Mouse (Mus musculus) hindbrain, embryonic 13.5 days (tissue): Measurements from ENCODE around the gene Akap10. TPM values are rescaled to one million over a fixed set of nuclear protein-coding genes. Genes with fewer than 3 reads are reported as not detected.

Source experiments
- ATAC-seq: fragments of 200-750 bp; cut with Nextera tagmentation; 2 replicates; pipeline ENCODE4 v1.8.0; 2017; ENCODE audit warnings: moderate TSS enrichment; ENCODE audit not compliant: low FRiP score
- H3K27ac ChIP-seq: fragments of 300-500 bp; sonication (generic); 2 replicates; pipeline ENCODE4 v1.5.1; 2015; ENCODE audit warnings: inconsistent platforms, mild to moderate bottlenecking, moderate library complexity
- H3K27me3 ChIP-seq: fragments of 300-500 bp; sonication (generic); 2 replicates; pipeline ENCODE4 v1.6.1; 2015; ENCODE audit warnings: mild to moderate bottlenecking, inconsistent platforms
- H3K36me3 ChIP-seq: fragments of 300-500 bp; sonication (generic); 2 replicates; pipeline ENCODE4 v1.6.1; 2015; ENCODE audit warnings: mild to moderate bottlenecking, inconsistent platforms
- H3K4me1 ChIP-seq: fragments of 300-500 bp; sonication (generic); replicated peaks from 2 replicates; pipeline ENCODE4 v1.6.1; 2015; ENCODE audit warnings: inconsistent platforms
- H3K4me2 ChIP-seq: fragments of 300-500 bp; sonication (generic); 2 replicates; pipeline ENCODE4 v1.6.1; 2015; ENCODE audit warnings: inconsistent platforms, mild to moderate bottlenecking, moderate library complexity
- H3K4me3 ChIP-seq: fragments of 300-500 bp; sonication (generic); 2 replicates; pipeline ENCODE4 v1.5.1; 2015; ENCODE audit warnings: mild to moderate bottlenecking, inconsistent platforms
- H3K9ac ChIP-seq: fragments of 300-500 bp; sonication (generic); 2 replicates; pipeline ENCODE4 v1.6.1; 2015; ENCODE audit warnings: mild to moderate bottlenecking, inconsistent platforms
- H3K9me3 ChIP-seq: fragments of 300-500 bp; sonication (generic); 2 replicates; pipeline ENCODE4 v1.6.1; 2016; ENCODE audit warnings: inconsistent platforms
- WGBS: fragments of 180-500 bp; shearing (Covaris S2); methylation state at CpG from one replicate; pipeline ENCODE4 v1.1.7; 2015; 5-methylcytosine and 5-hydroxymethylcytosine counted together
- polyA plus RNA-seq: library from polyadenylated mRNA; unstranded; fragments of >200 nt; fragmentation: Nextera tagmentation; extraction: Ambion mirVana; gene quantifications from 2 replicates; pipeline ENCODE4 v1.2.1, GENCODE M21; 2015

Akap10 gene
- polyA plus RNA-seq, 1 experiment from 2014 or later = 14.1 TPM

- peaks cover 22% of the 10 kb centered on the region for H3K27me3 ChIP-seq
- 5% methylated on average over 25 of the region's 25 CpGs for WGBS
- peaks cover 8% of the 10 kb centered on the region for H3K4me1 ChIP-seq
- no peak overlapping the region for H3K27ac ChIP-seq
- H3K36me3 ChIP-seq = no peaks in the 10 kb centered on the region
- peak overlapping the region; percentile 100 for H3K4me2 ChIP-seq
- H3K4me3 ChIP-seq = peak overlapping the region; percentile 57
- ATAC-seq = no peak
- peak overlapping the region; percentile 68 for H3K9ac ChIP-seq
- no peaks in the 10 kb centered on the region for H3K9me3 ChIP-seq
Measured at GRCm38 (mm10) chr11:61957296-61957813, 27.3 kb upstream of the Akap10 start.

GRCm38 (mm10) chr11:61956572-61957295 is 26.7 kb upstream of the Akap10 start, which contains the start of gene Specc1:
Gene Specc1 (plus strand): TSS chr11:61956763.
- under 1% methylated on average over 53 of the region's 58 CpGs for WGBS
- Histone ChIP-seq H3K9me3 (no peaks in the 10 kb centered on the region), H3K4me3 (peak within 1 kb of the TSS; percentile 57), H3K9ac (peak within 1 kb of the TSS; percentile 68), H3K4me2 (peak within 1 kb of the TSS; percentile 100), H3K4me1 (peaks cover 8% of the 10 kb centered on the region), H3K27ac (no peak within 1 kb of the TSS), H3K27me3 (peaks cover 22% of the 10 kb centered on the region), H3K36me3 (no peaks in the 10 kb centered on the region)
- ATAC-seq = peak; percentile 95

- Histone ChIP-seq H3K4me3 (no peak overlapping the region), H3K36me3 (no peaks in the 10 kb centered on the region), H3K9ac (no peak overlapping the region), H3K4me2 (peak overlapping the region; percentile 100; the same call in 1 of the 2 replicates), H3K27me3 (peaks cover 22% of the 10 kb centered on the region), H3K4me1 (peaks cover 8% of the 10 kb centered on the region), H3K27ac (no peak overlapping the region), H3K9me3 (no peaks in the 10 kb centered on the region)
- ATAC-seq = peak; percentile 30
- 85% methylated on average over 6 of the region's 6 CpGs for WGBS
Measured at GRCm38 (mm10) chr11:61955951-61956350, 25.9 kb upstream of the Akap10 start.

GRCm38 (mm10) chr11:61955136-61955535 is 25.1 kb upstream of the Akap10 start:
- no peak overlapping the region for H3K4me2 ChIP-seq
- H3K36me3 ChIP-seq = no peaks in the 10 kb centered on the region
- no peak overlapping the region for H3K4me3 ChIP-seq
- H3K9ac ChIP-seq = no peak overlapping the region
- no peak overlapping the region for H3K27ac ChIP-seq
- peaks cover 22% of the 10 kb centered on the region for H3K27me3 ChIP-seq
- peaks cover 8% of the 10 kb centered on the region for H3K4me1 ChIP-seq
- H3K9me3 ChIP-seq = no peaks in the 10 kb centered on the region
- 68% methylated on average over 6 of the region's 6 CpGs for WGBS
- ATAC-seq = no peak

- H3K4me3 ChIP-seq = no peak overlapping the region
Measured at GRCm38 (mm10) chr11:61950632-61951031, 20.6 kb upstream of the Akap10 start.

GRCm38 (mm10) chr11:61949315-61949714 is 19.3 kb upstream of the Akap10 start:
- no peak overlapping the region for H3K9ac ChIP-seq
- no peaks in the 10 kb centered on the region for H3K4me1 ChIP-seq
- H3K36me3 ChIP-seq = no peaks in the 10 kb centered on the region
- H3K9me3 ChIP-seq = no peaks in the 10 kb centered on the region
- 2% methylated on average over 3 of the region's 3 CpGs for WGBS
- no peaks in the 10 kb centered on the region for H3K27me3 ChIP-seq
- H3K27ac ChIP-seq = no peak overlapping the region
- no peak for ATAC-seq
- H3K4me3 ChIP-seq = no peak overlapping the region
- H3K4me2 ChIP-seq = no peak overlapping the region

More at GRCm38 (mm10) chr11:61950632-61951031, 20.6 kb upstream of the Akap10 start:
- no peak for ATAC-seq
- Histone ChIP-seq H3K9ac (no peak overlapping the region), H3K27me3 (no peaks in the 10 kb centered on the region), H3K4me2 (no peak overlapping the region), H3K27ac (no peak overlapping the region), H3K4me1 (no peaks in the 10 kb centered on the region), H3K9me3 (no peaks in the 10 kb centered on the region), H3K36me3 (no peaks in the 10 kb centered on the region)
- 18% methylated on average over 10 of the region's 10 CpGs for WGBS

GRCm38 (mm10) chr11:61946608-61947007 is 16.6 kb upstream of the Akap10 start:
- Histone ChIP-seq H3K4me1 (no peaks in the 10 kb centered on the region), H3K9me3 (no peaks in the 10 kb centered on the region), H3K36me3 (no peaks in the 10 kb centered on the region), H3K4me2 (no peak overlapping the region), H3K27me3 (no peaks in the 10 kb centered on the region), H3K4me3 (no peak overlapping the region), H3K9ac (no peak overlapping the region), H3K27ac (no peak overlapping the region)
- ATAC-seq = no peak
- WGBS = 94% methylated on average over 4 of the region's 4 CpGs

- no peak overlapping the region for H3K9ac ChIP-seq
- H3K4me1 ChIP-seq = no peaks in the 10 kb centered on the region
- no peak overlapping the region for H3K27ac ChIP-seq
- H3K36me3 ChIP-seq = no peaks in the 10 kb centered on the region
- no peak for ATAC-seq
- H3K9me3 ChIP-seq = no peaks in the 10 kb centered on the region
- no peak overlapping the region for H3K4me3 ChIP-seq
- no peaks in the 10 kb centered on the region for H3K27me3 ChIP-seq
- H3K4me2 ChIP-seq = no peak overlapping the region
- WGBS = 88% methylated on average over 9 of the region's 9 CpGs
Measured at GRCm38 (mm10) chr11:61944417-61944816, 14.4 kb upstream of the Akap10 start.

- no peak overlapping the region for H3K4me2 ChIP-seq
- H3K9me3 ChIP-seq = no peaks in the 10 kb centered on the region
- WGBS = 93% methylated on average over 2 of the region's 2 CpGs
- no peaks in the 10 kb centered on the region for H3K36me3 ChIP-seq
- H3K27ac ChIP-seq = no peak overlapping the region
- no peaks in the 10 kb centered on the region for H3K4me1 ChIP-seq
- H3K27me3 ChIP-seq = no peaks in the 10 kb centered on the region
- no peak overlapping the region for H3K4me3 ChIP-seq
- H3K9ac ChIP-seq = no peak overlapping the region
- no peak for ATAC-seq
Measured at GRCm38 (mm10) chr11:61942903-61943302, 12.9 kb upstream of the Akap10 start.

GRCm38 (mm10) chr11:61937761-61938160 is 7.7 kb upstream of the Akap10 start:
- Histone ChIP-seq H3K9me3 (no peaks in the 10 kb centered on the region), H3K27me3 (no peaks in the 10 kb centered on the region), H3K4me1 (no peaks in the 10 kb centered on the region), H3K4me2 (no peak overlapping the region), H3K9ac (no peak overlapping the region), H3K36me3 (no peaks in the 10 kb centered on the region), H3K4me3 (no peak overlapping the region), H3K27ac (no peak overlapping the region)
- ATAC-seq = no peak
- 81% methylated on average over 1 of the region's 1 CpGs for WGBS

GRCm38 (mm10) chr11:61930640-61931586 is 861 bp upstream of the Akap10 start:
- Histone ChIP-seq H3K9ac (peak overlapping the region; percentile 92), H3K4me2 (peak overlapping the region; percentile 72), H3K36me3 (no peaks in the 10 kb centered on the region), H3K27me3 (no peaks in the 10 kb centered on the region), H3K4me3 (peak overlapping the region; percentile 96), H3K9me3 (no peaks in the 10 kb centered on the region), H3K27ac (peak overlapping the region; percentile 98), H3K4me1 (peaks cover 19% of the 10 kb centered on the region)
- ATAC-seq = peak; percentile 40; the same call in 1 of the 2 replicates
- 20% methylated on average over 11 of the region's 11 CpGs for WGBS
